Comparison of ENCODE assay signal across 18 mouse cellular contexts in genomic region chr4:41389240-41389639, GRCm38 (mm10). TPM values are rescaled to one million over a fixed set of nuclear protein-coding genes. Genes with fewer than 3 reads are reported as not detected.
DNase-seq lines count a peak whose midpoint lies in the region; ATAC-seq and TF ChIP-seq lines count a peak whose summit lies in the region.
"Had no signal": no experiment of that assay in that cellular context is flagged by ENCODE, and none has a peak within 500 bp of the region (broad histone marks: within the 10 kb centered on the region; RNA-seq: fewer than 3 reads in every experiment).

No protein-coding gene starts in this region.

- WGBS in heart, embryonic 11.5 days (ENCODE audit: insufficient replicate concordance) = 86% methylated on average over 5 of the region's 5 CpGs
- WGBS in liver, embryonic 14.5 days (ENCODE audit: insufficient replicate concordance) = 93% methylated on average over 5 of the region's 5 CpGs

- ATAC-seq in heart, embryonic 11.5 days (replicated peaks; ENCODE audit: insufficient number of reproducible peaks, low FRiP score, low TSS enrichment) = no peak
- no peak for ATAC-seq in liver, embryonic 14.5 days (ENCODE audit: insufficient read depth)
- ATAC-seq: hindbrain, embryonic 16.5 days; intestine, embryonic 15.5 days had no signal

- no peak for TF ChIP-seq EP300 in liver, embryonic 14.5 days (IDR thresholded peaks at IDR 0.05; ENCODE audit: low read depth)

- H3K4me1 ChIP-seq in heart, embryonic 11.5 days (ENCODE audit: control insufficient read depth, insufficient read depth, low read length) = peaks cover 5% of the 10 kb centered on the region; the same call in 1 of the 2 replicates
- H3K4me1 ChIP-seq in liver, embryonic 14.5 days (replicated peaks; ENCODE audit: control insufficient read depth in 2 of 2, insufficient read depth in 2 of 2, low read length in 1 of 2) = peaks cover 28 to 29% of the 10 kb centered on the region in 2 experiments
- H3K4me1 ChIP-seq: forebrain, embryonic 13.5 days; hindbrain, embryonic 10.5 days; intestine, embryonic 15.5 days; limb, embryonic 15.5 days; midbrain, embryonic 12.5 days had no signal

- H3K4me2 ChIP-seq in heart, embryonic 11.5 days = peak overlapping the region; percentile 20
- H3K4me2 ChIP-seq in liver, embryonic 14.5 days (ENCODE audit: low read depth) = peak overlapping the region; percentile 72
- H3K4me2 ChIP-seq: forebrain, embryonic 13.5 days; intestine, embryonic 15.5 days; limb, embryonic 15.5 days; midbrain, embryonic 12.5 days had no signal

- H3K36me3 ChIP-seq in heart, embryonic 11.5 days (ENCODE audit: control insufficient read depth, insufficient read depth, low read length) = peaks cover 36% of the 10 kb centered on the region
- H3K36me3 ChIP-seq in liver, embryonic 14.5 days (replicated peaks; ENCODE audit: control insufficient read depth, insufficient read depth, low read depth) = peaks cover 48% of the 10 kb centered on the region

- no peak overlapping the region for H3K27ac ChIP-seq in heart, embryonic 11.5 days (ENCODE audit: low read depth, low read length)
- peak overlapping the region; percentile 99 for H3K27ac ChIP-seq in liver, embryonic 14.5 days
- H3K27ac ChIP-seq: forebrain, embryonic 13.5 days; hindbrain, embryonic 10.5 days; intestine, embryonic 15.5 days; limb, embryonic 15.5 days; midbrain, embryonic 12.5 days; stomach, postnatal 0 days had no signal

- intact Hi-C loops in heart, postnatal 10 days (cut with DNase I) = loop anchor here (5.0 kb wide), 1 partner anchor 162 kb away; no protein-coding TSS in a partner anchor

- DNase-seq in heart, postnatal 10 days = no peak
- DNase-seq in kidney, adult 8-10 months = peak; percentile 24 to 28
- DNase-seq in kidney, postnatal 4 days = no peak
- peak; percentile 29 for DNase-seq in kidney, postnatal 14 days
- DNase-seq in liver, embryonic 14.5 days (ENCODE audit: low read depth in 3 of 3, low spot score in 3 of 3) = no peak
- DNase-seq in lung, postnatal 4 days = no peak
- no peak for DNase-seq in ovary, postnatal 36 days (ENCODE audit: low spot score)
- DNase-seq: cerebellum, adult 11 months; cerebellum, postnatal 14 days; left cerebral cortex, postnatal 4 days had no signal

- H3K9me3 ChIP-seq in heart, embryonic 11.5 days (replicated peaks; ENCODE audit: control insufficient read depth, low read length) = no peaks in the 10 kb centered on the region
- H3K9me3 ChIP-seq in liver, embryonic 14.5 days (ENCODE audit: control insufficient read depth, low read length) = no peaks in the 10 kb centered on the region
- H3K9me3 ChIP-seq: forebrain, embryonic 13.5 days; hindbrain, embryonic 10.5 days; intestine, embryonic 15.5 days; limb, embryonic 15.5 days; midbrain, embryonic 12.5 days had no signal

- no peak overlapping the region; the same call in 1 of the 2 replicates for H3K9ac ChIP-seq in heart, embryonic 11.5 days (ENCODE audit: low read depth, low read length)
- peak overlapping the region; percentile 65 for H3K9ac ChIP-seq in liver, embryonic 14.5 days (replicated peaks)
- H3K9ac ChIP-seq: forebrain, embryonic 13.5 days; intestine, embryonic 15.5 days; limb, embryonic 15.5 days; midbrain, embryonic 12.5 days had no signal

- TF ChIP-seq CTCF in liver, embryonic 14.5 days (IDR thresholded peaks at IDR 0.05; ENCODE audit: low read depth) = no peak

- no peaks in the 10 kb centered on the region for H3K27me3 ChIP-seq in heart, embryonic 11.5 days (ENCODE audit: control insufficient read depth, insufficient read depth, low read length)
- H3K27me3 ChIP-seq in liver, embryonic 14.5 days (ENCODE audit: control insufficient read depth, insufficient read depth, low read length) = no peaks in the 10 kb centered on the region
- H3K27me3 ChIP-seq: forebrain, embryonic 13.5 days; intestine, embryonic 15.5 days; limb, embryonic 15.5 days; midbrain, embryonic 12.5 days had no signal

- no peak overlapping the region for H3K4me3 ChIP-seq in heart, embryonic 11.5 days (ENCODE audit: low read depth, low read length)
- H3K4me3 ChIP-seq in liver, embryonic 14.5 days (ENCODE audit: insufficient read depth in 1 of 2, low read depth in 2 of 2, low read length in 2 of 2) = peak overlapping the region; percentile 52 to 59
- H3K4me3 ChIP-seq: forebrain, embryonic 13.5 days; hindbrain, embryonic 10.5 days; intestine, embryonic 15.5 days; limb, embryonic 15.5 days; midbrain, embryonic 12.5 days had no signal

RNA-seq across cellular contexts. Expression of gene Ubap1, which starts 40.4 kb away (rescaled TPM):
- polyA plus RNA-seq in heart, embryonic 11.5 days (2014; fragmentation: Nextera tagmentation; extraction: Ambion mirVana) = 52.3 and 52.6 TPM in 2 replicates
- total RNA-seq in heart, postnatal 10 days (2021) = 10 to 100 TPM; 38.9 to 43.5 TPM
- polyA plus RNA-seq in liver, embryonic 14.5 days (2012; rRNA removed) = 12.4 and 16.9 TPM in 2 replicates
- 21.4 and 24.4 TPM in 2 replicates for polyA plus RNA-seq in liver, embryonic 14.5 days (2014; fragmentation: Nextera tagmentation; extraction: Ambion mirVana)

Comparison
In these comparisons a context has a peak if more than half of its experiments do, and no peak if none do; other contexts are left out.
1. DNase-seq: peak in kidney, adult 8-10 months (2 of 2) and kidney, postnatal 14 days (single experiment); none in heart, postnatal 10 days (0 of 2), kidney, postnatal 4 days (0 of 2), liver, embryonic 14.5 days (0 of 3), lung, postnatal 4 days (0 of 2) and ovary, postnatal 36 days (single experiment).